Mouse (Mus musculus): ENCODE results near the gene Rsf1.

Gene Rsf1

DNA sequence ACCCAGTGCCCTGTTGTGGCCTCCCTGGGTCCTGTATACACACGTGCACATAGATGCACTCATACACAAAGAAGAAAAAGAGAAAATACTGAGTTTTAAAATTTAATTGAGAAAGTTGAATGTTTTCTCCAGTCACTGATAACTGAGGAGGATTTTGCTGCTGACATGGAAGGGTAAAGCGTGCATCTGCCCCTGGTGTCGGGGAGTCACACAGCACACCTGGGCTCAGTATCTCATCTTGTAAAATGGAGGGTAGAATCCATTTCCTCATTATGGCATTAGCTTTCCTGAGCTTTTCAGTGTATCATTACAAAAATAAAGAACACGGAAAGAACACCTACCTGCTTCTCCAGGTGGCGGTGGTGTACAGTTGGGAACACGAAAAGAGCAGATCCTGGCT is 145.7 kb downstream of the Rsf1 start:
- DNase-seq (ENCODE audit: low spot score) = no peak

DNA sequence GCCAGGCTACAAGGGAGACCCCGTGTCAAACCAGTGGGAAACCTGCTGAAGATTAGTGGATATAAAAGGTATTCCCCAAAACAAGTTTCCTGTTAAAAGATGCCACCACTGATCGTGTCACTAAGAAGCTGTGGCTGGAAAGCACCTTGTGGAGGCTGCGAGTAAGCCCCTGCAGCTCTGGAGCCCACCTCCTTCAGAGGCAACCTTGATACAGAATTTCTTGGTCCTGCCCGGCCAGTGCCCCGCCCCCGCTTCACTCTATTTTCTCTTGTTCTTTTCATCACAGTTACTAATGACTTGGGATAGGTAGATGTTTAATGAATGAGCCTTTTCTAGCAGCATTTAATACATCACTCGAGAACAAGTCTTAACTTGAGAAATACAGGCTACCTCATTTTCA is 146.4 kb downstream of the Rsf1 start:
- no peak for DNase-seq (ENCODE audit: low spot score)

DNA sequence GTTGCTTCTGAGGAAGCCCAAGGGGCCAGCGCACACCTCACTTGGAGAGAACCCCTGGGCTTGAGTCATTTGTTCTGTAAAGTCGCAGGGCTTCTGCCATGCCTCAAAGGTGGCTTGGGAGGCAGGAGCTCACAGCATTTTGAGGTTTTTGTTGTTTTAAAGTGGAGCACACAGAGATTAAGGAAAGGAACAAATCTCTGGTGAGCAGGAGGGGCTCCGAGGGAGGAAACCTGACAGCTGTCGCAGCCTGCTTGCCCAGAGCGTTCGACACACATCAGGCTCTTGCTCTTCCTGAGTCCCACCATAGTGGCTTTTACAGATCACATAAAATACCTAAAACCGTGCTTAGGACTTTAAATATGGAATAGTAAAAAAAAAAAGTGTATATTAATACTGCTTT is 147.1 kb downstream of the Rsf1 start:
- no peak for DNase-seq (ENCODE audit: low spot score)

DNA sequence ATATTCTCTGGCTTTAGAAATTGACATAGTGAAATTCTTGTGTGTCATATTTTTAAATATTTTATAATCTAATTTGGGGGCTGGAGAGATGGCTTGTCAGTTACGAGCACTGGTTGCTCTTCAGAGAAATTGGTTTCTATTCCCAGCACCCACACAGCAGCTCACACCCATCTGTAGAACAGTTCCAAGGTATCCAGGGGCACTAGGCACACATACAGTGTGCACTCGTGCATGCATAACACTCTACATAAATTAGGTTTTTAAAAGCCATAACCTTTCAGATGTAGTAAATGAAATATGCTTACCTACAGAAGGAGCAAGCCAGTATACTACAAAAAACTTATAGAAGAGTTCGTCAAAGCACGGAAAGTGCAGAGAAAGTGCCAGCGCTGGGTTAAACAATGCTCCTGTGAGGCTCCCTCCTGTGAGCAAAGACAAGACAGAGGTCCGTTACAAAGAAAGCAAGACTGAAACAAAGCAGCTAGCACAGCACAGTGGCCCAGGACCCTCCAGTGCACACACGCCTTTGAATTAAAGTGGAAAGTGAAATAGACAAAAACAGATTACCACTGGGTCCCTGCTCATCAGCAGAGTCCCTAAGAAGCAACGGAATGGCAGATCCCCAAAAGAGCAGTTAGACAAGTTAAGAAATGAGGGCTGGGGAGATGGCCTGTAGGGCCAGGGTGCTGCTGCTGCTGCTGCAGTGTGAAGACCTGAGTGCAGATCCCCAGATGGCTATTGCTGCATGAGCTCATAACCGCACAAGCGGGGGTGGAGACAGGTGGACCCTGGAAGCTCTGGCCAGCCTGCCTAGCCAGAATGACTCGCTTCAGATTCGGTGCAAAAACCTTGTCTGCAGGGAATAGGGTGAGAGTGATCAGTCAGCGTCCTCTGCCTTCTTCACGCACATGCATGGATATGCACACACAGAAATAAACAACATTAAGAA is 149.3 kb downstream of the Rsf1 start:
- DNase-seq (ENCODE audit: low spot score) = no peak

DNA sequence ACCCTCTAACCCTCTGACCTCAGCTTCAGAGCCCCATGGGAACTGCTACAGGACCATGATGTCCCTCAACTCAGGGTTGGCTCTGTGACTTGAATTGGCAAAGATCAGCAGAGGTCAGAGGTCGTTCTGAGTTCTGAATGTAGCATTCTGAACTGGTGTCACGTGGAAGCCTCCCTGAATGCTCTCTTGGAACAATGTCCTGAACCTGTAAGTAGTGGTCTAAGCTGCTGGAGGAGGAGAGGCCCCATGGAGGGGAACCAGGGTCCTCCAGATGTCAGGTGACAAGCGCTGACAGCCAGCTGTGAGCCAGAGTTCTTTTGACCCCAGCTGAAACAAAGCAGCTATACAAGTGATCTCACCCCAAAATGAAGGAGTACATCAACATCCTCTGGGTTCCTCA is 150.7 kb downstream of the Rsf1 start:
- DNase-seq (ENCODE audit: low spot score) = peak; percentile 43

DNA sequence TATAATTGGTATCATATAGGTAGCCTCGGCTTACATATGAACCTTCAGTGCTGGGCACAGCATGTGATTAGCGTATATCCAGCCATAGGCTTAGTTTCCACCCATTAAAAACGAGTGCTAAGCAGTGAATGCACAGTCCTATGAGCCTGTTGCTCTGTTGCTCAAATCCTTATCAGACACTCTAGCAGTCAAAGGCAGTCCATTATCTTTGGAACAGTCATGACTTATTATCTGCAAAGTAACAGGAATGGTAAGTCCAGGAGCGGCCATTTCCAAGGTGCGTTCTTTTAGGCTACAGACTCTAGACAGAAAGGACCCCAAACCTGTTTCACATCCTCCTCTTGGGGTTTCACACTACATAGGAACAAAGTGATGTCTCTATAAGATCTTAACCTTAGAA is 153.9 kb downstream of the Rsf1 start:
- no peak for DNase-seq (ENCODE audit: low spot score)

DNA sequence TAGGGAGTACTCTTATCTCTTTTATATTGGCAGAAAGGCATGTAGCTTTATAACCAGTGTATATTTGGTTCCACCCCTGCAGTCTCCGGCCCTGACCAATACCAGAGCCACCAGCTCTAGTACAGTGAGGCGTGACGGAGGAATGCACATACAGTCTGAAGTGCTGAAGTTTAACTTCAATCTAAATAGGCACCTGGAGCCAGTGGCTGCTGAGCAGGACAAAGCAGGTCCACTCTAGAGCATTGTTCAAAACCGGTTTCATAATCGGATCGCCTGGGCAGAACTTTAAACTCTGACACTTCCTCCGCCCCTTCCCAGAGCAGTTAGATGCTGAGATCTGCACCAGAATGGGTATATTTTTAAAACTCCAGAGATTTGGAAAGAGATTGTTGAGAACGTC is 155.3 kb downstream of the Rsf1 start:
- no peak for DNase-seq (ENCODE audit: low spot score)

DNA sequence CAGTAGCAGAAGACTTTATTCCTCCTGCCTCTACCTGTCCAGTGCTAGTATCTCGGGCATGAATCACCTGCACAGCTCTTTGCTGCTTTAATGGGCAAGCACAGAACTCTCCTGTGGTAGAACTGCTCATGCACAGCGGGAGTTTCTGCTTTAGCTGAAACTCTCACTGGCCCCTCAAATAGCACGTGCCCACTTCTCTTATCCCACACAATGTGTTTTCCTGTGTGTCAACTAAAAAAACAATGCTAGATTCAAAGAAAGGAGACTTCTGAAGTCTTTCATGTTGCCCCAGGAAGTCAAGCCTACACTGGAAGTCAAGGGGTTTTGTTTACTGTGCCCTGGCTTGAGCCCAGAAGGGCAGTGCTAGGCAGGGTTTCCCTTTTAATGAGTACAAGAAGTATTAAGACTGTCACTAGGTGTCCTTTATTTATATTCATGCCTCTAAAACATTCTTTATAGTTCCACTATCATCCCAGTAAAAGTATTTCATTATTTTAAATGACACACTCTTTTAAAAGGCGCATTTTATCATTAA is 156.3 kb downstream of the Rsf1 start:
- DNase-seq (ENCODE audit: low spot score) = no peak

DNA sequence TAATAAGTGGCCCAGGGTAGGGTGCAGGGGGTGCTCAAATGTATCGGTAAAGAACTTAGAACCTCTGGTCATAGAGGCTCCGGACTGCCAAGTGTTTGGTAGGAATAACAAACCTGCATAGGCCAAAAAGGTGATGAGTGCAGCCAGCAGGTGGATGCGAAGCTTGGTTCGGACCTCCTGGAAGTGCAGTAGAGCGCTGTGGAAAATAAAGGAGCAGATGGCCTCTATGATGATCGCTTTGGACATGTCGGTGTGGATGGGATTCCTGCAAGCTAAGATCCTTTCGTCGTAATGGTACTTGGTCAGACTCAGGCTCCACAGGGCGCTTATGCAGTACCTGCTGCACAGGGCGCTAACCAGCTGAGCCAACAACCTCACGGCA is 157.6 kb downstream of the Rsf1 start:
- no peak for DNase-seq (ENCODE audit: low spot score)

DNA sequence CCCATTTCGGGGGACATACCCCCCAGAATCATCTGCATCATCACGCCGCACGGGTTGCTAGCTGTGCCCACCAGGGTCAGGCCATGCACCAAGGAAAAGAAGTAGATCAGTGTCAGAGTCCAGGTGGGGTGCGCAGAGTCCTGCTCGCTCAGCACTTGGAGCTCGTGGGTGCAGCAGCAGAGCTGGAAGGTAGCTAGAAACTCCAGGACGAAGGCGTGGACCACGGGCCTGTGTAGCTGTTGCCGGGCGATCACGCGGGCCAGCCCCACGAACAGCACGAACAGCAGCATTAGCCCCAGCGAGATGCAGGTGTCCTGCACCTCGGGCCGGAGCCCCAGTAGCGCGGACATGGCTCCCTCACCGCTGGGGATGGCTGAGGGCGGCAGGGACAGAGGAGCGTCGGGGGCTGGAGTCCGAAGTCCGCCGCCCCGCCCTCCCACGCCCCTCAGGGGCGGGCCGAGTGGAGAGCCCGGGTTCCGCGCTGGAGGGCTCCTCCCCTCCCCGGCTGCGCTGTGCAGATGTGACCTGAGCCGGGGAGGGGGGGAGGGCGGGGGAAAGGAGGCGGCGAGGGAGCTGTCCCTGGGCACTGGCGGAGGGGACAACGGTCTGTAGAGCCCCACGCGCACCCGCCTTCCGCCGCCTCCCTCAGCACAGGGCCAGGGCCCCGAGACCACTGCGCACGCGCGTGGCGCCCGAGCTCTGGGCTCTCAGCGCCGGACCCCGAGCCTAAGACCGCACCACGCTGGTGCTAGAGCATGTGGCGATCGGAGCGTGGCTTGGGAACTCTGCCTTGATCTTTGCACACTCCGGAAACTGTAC is 158.2 kb downstream of the Rsf1 start, which contains the start of gene Aqp11:
Gene Aqp11, minus strand, starts transcription at position 652 of the 819 bp plus-strand sequence.
- DNase-seq (ENCODE audit: low spot score) = peak; percentile 94

DNA sequence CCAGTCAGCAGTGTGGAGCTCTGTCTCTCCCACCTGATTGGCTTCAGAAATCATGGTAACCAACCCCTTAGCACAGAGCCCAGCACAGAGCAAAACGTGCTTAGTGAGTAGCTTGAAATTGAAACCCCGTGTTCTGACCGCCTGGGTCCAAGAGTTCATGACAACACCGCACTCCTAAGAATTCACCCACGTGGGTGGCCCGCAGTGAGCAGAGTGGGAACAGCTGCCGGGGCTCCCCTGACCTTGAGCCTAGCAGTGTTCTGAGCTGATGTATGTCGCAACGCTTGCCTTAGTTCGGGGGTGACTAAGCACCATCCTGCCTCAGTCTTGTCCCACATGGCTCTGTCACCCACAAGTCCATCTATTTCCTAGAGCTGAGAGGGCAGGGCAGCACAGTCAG is 161.3 kb downstream of the Rsf1 start:
- peak; percentile 56 for DNase-seq (ENCODE audit: low spot score)

DNA sequence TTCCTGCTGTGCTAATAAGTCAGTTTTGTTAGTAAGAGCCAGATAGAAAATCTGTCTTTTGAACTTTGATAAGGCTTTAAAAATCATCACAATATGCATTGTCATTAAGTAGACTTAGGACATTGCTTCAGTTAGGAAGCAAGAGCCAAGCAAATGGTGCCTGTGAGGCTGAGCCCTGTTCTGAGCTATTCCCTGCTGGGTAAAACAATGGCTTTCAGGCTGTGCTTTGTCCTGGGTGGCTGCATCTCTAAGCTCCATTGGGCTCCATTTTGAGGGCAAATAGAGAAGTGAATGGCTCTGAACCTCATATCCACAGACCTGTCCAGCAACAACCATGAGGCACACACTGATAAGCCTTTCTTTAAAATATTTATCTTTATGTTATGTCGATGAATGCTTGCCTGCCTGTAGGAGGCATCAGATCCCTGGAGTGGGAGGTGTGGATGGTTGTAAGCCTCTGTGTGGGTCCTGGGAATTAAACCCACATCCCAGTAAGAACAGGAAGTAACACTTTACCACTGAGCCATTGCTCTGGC is 162.1 kb downstream of the Rsf1 start:
- DNase-seq (ENCODE audit: low spot score) = no peak
